Mouse (Mus musculus) layer of hippocampus, postnatal 10 days (tissue): ENCODE results near the gene Actr3b. TPM values are rescaled to one million over a fixed set of nuclear protein-coding genes. Genes with fewer than 3 reads are reported as not detected.
"Not testable (repeated sequence)": the region's sequence is repeated elsewhere in the genome, so short reads cannot be mapped to it uniquely, and the experiment has no call there.

ENCODE experiments used
- DNase-seq, 2 experiments: peaks; one replicate each; pipeline ENCODE4 v3.0.0; 2021; ENCODE audit warnings: low spot score in 2 of 2
- long read RNA-seq: library from polyadenylated mRNA; stranded (forward); transcript quantifications from one replicate; pipeline ENCODE4 v2.0.0, GENCODE M21; 2023
- total RNA-seq, 2 experiments: library from RNA; stranded (reverse); gene quantifications; 2 replicates each; pipeline ENCODE4 v1.2.3; 2021

Actr3b gene
- total RNA-seq: 100 to 1,000 TPM; 221 to 229 TPM
- long read RNA-seq, transcript Actr3b-202 (11 exons, 2,031 nt): minor isoform, 83 of 421 reads
- long read RNA-seq, transcript Actr3b-201 (12 exons, 1,712 nt): major isoform, 210 of 421 reads
- long read RNA-seq, partial matches to known transcripts: 82 of 421 reads
- long read RNA-seq, other reads (novel, unspliced or antisense): 46 of 421 reads

GRCm38 (mm10) chr5:25759460-25760409 is at the start of gene Actr3b:
Gene Actr3b (plus strand): TSS chr5:25759997.
- DNase-seq: peak; percentile 85 to 89

GRCm38 (mm10) chr5:25713001-25713706 is 46.6 kb upstream of the Actr3b start:
- not testable (repeated sequence) for DNase-seq

GRCm38 (mm10) chr5:25719390-25719789 is 40.4 kb upstream of the Actr3b start:
- DNase-seq: no peak

- DNase-seq: no peak
Measured at GRCm38 (mm10) chr5:25723016-25723415, 36.8 kb upstream of the Actr3b start.

GRCm38 (mm10) chr5:25724134-25724675 is 35.6 kb upstream of the Actr3b start:
- no peak for DNase-seq

- peak; percentile 48 to 66 for DNase-seq
Measured at GRCm38 (mm10) chr5:25734318-25734717, 25.5 kb upstream of the Actr3b start.

GRCm38 (mm10) chr5:25735861-25736260 is 23.9 kb upstream of the Actr3b start:
- peak in 1 of 2 experiments; percentile 36 for DNase-seq

GRCm38 (mm10) chr5:25738448-25738847 is 21.3 kb upstream of the Actr3b start:
- no peak for DNase-seq

GRCm38 (mm10) chr5:25738902-25739301 is 20.9 kb upstream of the Actr3b start:
- DNase-seq: not testable (repeated sequence)

GRCm38 (mm10) chr5:25747904-25748303 is 11.9 kb upstream of the Actr3b start:
- no peak for DNase-seq

- no peak for DNase-seq
Measured at GRCm38 (mm10) chr5:25748613-25749012, 11.2 kb upstream of the Actr3b start.

GRCm38 (mm10) chr5:25751552-25751951 is 8.2 kb upstream of the Actr3b start:
- no peak for DNase-seq

- no peak for DNase-seq
Measured at GRCm38 (mm10) chr5:25752862-25753261, 6.9 kb upstream of the Actr3b start.

- DNase-seq: no peak
Measured at GRCm38 (mm10) chr5:25753556-25754235, 6.1 kb upstream of the Actr3b start.

GRCm38 (mm10) chr5:25754236-25754766 is 5.5 kb upstream of the Actr3b start:
- peak in 1 of 2 experiments; percentile 33 for DNase-seq

GRCm38 (mm10) chr5:25760410-25760832 is 624 bp downstream of the Actr3b start:
- DNase-seq: peak in 1 of 2 experiments; percentile 55

- DNase-seq: no peak
Measured at GRCm38 (mm10) chr5:25760871-25761270, 1.1 kb downstream of the Actr3b start.

- DNase-seq: no peak
Measured at GRCm38 (mm10) chr5:25761850-25762249, 2.1 kb downstream of the Actr3b start.

- DNase-seq: no peak
Measured at GRCm38 (mm10) chr5:25769006-25769405, 9.2 kb downstream of the Actr3b start.

- DNase-seq: no peak
Measured at GRCm38 (mm10) chr5:25769406-25769805, 9.6 kb downstream of the Actr3b start.
